Mouse (Mus musculus) thymus, adult 2 months (tissue): ENCODE results near the gene Casp9. TPM values are rescaled to one million over a fixed set of nuclear protein-coding genes. Genes with fewer than 3 reads are reported as not detected.

Experiments
- DNase-seq: peaks from one replicate; pipeline ENCODE4 v3.0.0; 2021
- H3K27ac ChIP-seq: fragments of 200-500 bp; 2 replicates; pipeline ENCODE4 v1.5.1; 2012; ENCODE audit warnings: low read length, control low read depth; ENCODE audit not compliant: control insufficient read depth, insufficient read depth
- H3K27me3 ChIP-seq: fragments of 200-500 bp; 2 replicates; pipeline ENCODE4 v1.6.1; 2012; ENCODE audit warnings: mild to moderate bottlenecking, low read length, moderate library complexity, mixed read lengths; ENCODE audit not compliant: control insufficient read depth, insufficient read depth
- H3K36me3 ChIP-seq: fragments of 200-500 bp; 2 replicates; pipeline ENCODE4 v1.6.1; 2012; ENCODE audit warnings: mild to moderate bottlenecking, low read length, moderate library complexity; ENCODE audit not compliant: control insufficient read depth, insufficient read depth
- H3K4me1 ChIP-seq: fragments of 200-500 bp; replicated peaks from 2 replicates; pipeline ENCODE4 v1.6.1; 2012; ENCODE audit warnings: low read length; ENCODE audit not compliant: control insufficient read depth, insufficient read depth
- H3K4me3 ChIP-seq: fragments of 200-500 bp; 2 replicates; pipeline ENCODE4 v1.5.1; 2012; ENCODE audit warnings: mild to moderate bottlenecking, low read length, control low read depth, moderate library complexity; ENCODE audit not compliant: control insufficient read depth, insufficient read depth
- CTCF ChIP-seq: fragments of 200-500 bp; IDR thresholded peaks from 2 replicates; pipeline ENCODE4 v1.5.1; 2012; ENCODE audit warnings: mild to moderate bottlenecking, control low read depth, low read length, moderate library complexity, borderline replicate concordance; ENCODE audit not compliant: control insufficient read depth, poor library complexity, insufficient read depth; ENCODE audit errors: extremely low read depth
- POLR2A ChIP-seq: fragments of 200-500 bp; IDR thresholded peaks from 2 replicates; pipeline ENCODE4 v1.6.1; 2012; ENCODE audit warnings: mild to moderate bottlenecking, low read length, control low read depth, moderate library complexity; ENCODE audit not compliant: control insufficient read depth, poor library complexity, insufficient read depth; ENCODE audit errors: extremely low read depth
- WGBS: fragments of 180-500 bp; shearing (Covaris S2); methylation state at CpG from one replicate; pipeline ENCODE4 v1.1.7; 2018; 5-methylcytosine and 5-hydroxymethylcytosine counted together
- polyA plus RNA-seq: library from polyadenylated mRNA; depleted of rRNA; stranded (reverse); fragments of >200 nt; gene quantifications from 2 replicates; pipeline ENCODE4 v1.2.3, GENCODE M21; 2012

Casp9 gene
- polyA plus RNA-seq, 1 experiment: 16.9 TPM

DNA sequence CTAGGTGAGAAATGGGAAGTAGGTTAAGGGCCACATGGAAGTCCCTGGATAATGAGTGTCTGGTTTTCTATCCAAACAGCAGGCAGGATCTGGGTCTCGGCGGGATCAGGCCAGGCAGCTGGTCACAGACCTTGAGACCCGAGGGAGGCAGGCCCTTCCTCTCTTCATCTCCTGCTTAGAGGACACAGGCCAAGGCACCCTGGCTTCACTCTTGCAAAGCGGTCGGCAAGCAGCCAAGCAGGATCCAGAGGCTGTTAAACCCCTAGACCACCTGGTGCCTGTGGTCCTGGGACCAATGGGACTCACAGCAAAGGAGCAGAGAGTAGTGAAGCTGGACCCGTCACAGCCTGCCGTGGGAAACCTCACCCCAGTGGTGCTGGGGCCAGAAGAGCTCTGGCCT is 2.9 kb downstream of the Casp9 start:
- Histone ChIP-seq H3K4me1 (peaks cover 4% of the 10 kb centered on the region; the same call in 1 of the 2 replicates), H3K36me3 (no peaks in the 10 kb centered on the region), H3K4me3 (no peak overlapping the region), H3K27ac (no peak overlapping the region), H3K27me3 (no peaks in the 10 kb centered on the region)
- TF ChIP-seq POLR2A (no peak), CTCF (no peak)
- no peak for DNase-seq
- WGBS: 96% methylated on average over 7 of the region's 7 CpGs

DNA sequence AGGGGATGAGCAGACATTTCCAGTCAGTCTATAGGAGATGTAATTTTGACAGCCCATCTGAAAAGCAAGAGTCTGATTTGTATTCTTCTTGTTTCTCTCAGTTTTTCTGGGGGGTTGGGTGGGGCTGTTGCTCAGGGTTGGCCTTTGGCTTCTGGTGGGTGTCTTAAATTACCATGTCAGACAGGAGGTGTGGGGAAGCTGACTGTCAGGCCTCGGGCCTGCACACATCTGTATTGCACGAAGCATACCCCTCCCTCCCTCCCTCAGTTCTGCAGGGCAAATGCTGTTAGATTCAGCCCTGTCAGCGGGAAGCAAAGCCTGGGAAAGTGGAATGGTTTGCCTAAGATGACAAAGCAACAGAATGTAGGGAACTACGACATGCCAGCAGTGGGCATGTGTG is 3.5 kb downstream of the Casp9 start:
- no peak overlapping the region for H3K27ac ChIP-seq
- WGBS: 94% methylated on average over 4 of the region's 4 CpGs
- no peak for DNase-seq
- no peak for TF ChIP-seq CTCF
- no peak for TF ChIP-seq POLR2A
- no peaks in the 10 kb centered on the region for H3K36me3 ChIP-seq
- H3K4me3 ChIP-seq: no peak overlapping the region
- H3K27me3 ChIP-seq: no peaks in the 10 kb centered on the region
- H3K4me1 ChIP-seq: peaks cover 4% of the 10 kb centered on the region; the same call in 1 of the 2 replicates

DNA sequence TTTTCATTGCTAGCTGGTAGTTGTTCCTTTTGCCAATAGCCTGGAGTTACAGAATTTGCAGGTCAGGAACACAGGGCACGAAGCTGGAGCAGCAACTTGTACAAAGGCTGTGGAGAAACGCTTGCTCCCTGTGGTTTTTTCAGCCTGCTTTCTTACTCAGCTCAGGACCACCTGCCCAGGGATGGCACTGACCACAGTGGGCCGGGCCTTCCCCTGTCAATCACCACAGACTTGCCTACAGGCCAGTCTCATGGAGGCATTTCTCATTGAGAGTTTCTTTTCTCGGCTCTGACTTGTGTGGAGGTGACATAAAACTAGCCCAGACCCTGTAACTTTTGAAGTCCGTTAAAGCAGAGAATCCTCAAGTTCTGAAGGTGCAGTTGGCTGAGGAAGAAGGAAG is 4.1 kb downstream of the Casp9 start:
- DNase-seq: no peak
- 96% methylated on average over 5 of the region's 5 CpGs for WGBS
- Histone ChIP-seq H3K27me3 (no peaks in the 10 kb centered on the region), H3K4me3 (no peak overlapping the region), H3K4me1 (peaks cover 4% of the 10 kb centered on the region; the same call in 1 of the 2 replicates), H3K36me3 (no peaks in the 10 kb centered on the region), H3K27ac (no peak overlapping the region)
- TF ChIP-seq POLR2A (no peak), CTCF (no peak)

DNA sequence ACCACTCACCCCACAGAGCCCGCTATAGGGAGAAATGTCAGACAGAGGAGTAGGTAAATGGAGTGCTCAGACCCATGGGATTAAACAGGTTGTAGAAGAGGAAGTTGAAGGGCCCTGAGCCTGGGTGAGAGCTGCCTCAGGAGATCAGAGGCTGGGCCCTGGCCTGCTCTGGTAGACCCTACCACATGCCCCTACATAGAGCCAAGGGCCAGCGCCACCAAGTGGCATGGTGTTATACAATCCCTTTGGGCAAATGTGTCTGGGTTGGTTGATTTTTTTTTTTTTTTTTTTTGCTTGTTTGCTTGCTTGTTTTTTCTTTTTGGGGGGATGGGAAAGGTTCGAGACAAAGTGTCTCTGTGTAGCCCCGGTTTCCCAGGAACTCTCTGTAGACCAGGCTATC is 10.7 kb downstream of the Casp9 start:
- no peaks in the 10 kb centered on the region for H3K27me3 ChIP-seq
- H3K4me1 ChIP-seq: no peaks in the 10 kb centered on the region
- H3K27ac ChIP-seq: no peak overlapping the region
- DNase-seq: no peak
- 89% methylated on average over 4 of the region's 4 CpGs for WGBS
- H3K36me3 ChIP-seq: no peaks in the 10 kb centered on the region
- TF ChIP-seq POLR2A (no peak), CTCF (no peak)
- H3K4me3 ChIP-seq: no peak overlapping the region

DNA sequence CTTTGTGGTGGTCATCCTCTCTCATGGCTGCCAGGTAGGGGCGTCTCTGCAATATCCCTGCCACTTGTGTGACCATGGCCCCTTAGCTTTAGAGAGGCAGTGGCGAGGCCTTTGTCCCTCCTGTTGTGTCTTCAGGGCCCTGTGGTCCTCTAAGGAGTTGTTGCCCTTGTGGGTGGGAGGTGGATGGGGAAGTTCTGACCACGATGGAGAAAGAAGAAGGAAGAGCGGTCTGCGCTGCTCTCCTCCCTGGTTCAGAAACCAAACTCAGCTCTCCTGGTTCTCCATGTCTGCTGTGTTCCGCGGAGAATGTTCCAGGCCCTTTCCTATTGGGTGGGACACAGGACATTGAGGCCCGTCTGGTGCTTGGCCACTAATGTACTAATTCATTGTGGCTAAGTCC is 12.5 kb downstream of the Casp9 start:
- Histone ChIP-seq H3K4me3 (no peak overlapping the region), H3K27ac (no peak overlapping the region), H3K27me3 (no peaks in the 10 kb centered on the region), H3K4me1 (no peaks in the 10 kb centered on the region), H3K36me3 (no peaks in the 10 kb centered on the region)
- 86% methylated on average over 8 of the region's 8 CpGs for WGBS
- TF ChIP-seq CTCF: no peak
- TF ChIP-seq POLR2A: no peak
- DNase-seq: no peak

DNA sequence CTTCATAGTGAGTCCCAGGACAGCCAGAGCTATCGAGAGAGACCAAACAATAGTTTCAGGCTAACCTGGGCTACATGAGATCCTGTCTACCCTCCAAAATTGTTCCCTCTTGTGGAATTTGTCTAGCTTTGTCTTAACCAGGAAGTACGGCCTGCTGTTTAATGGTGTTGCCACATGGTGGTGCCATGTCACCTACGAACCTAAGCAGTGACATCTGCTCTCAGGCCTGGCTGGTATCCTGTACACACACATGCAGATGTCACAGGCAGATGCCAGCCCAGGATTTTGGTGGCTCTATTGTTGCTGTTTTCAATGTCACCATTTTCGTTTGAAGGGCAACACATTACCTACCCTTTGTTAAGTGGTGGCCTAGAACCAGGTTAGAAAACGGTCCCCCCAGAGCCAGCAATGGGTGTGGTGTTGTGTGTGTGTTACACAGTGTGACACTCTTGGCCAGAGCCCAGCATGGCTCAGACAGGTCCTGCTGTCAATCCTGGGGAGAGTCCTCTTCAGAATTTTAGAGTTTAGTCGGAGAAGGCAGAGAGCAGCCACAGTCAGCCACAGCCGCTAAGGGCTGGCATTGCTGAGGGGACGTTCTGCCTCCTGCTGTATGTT is 16.5 kb downstream of the Casp9 start:
- H3K36me3 ChIP-seq: no peaks in the 10 kb centered on the region
- DNase-seq: no peak
- H3K27ac ChIP-seq: no peak overlapping the region
- no peaks in the 10 kb centered on the region for H3K4me1 ChIP-seq
- no peaks in the 10 kb centered on the region for H3K27me3 ChIP-seq
- H3K4me3 ChIP-seq: no peak overlapping the region
- WGBS: 76% methylated on average over 8 of the region's 8 CpGs
- TF ChIP-seq POLR2A (no peak), CTCF (no peak)

DNA sequence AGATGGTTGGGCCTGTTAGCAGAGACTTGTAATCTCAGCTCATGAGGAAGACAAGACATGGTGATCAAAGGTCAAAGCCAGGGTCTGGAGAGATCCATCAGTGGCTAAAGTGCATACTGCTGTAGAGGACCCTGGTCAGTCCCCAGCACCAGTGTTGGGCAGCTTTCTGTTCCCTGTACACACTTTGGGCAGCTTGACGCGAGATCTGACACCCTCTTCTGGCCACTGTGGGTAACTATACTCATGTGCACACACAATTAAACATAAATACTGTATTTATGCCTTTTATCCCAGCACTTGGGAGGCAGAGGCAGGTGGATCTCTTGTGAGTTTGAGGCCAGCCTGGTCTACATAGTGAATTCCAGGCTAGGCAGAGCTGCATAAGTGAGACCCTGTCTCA is 17.6 kb downstream of the Casp9 start:
- H3K4me1 ChIP-seq: no peaks in the 10 kb centered on the region
- WGBS: 100% methylated on average over 2 of the region's 2 CpGs
- TF ChIP-seq CTCF: no peak
- TF ChIP-seq POLR2A: no peak
- H3K4me3 ChIP-seq: no peak overlapping the region
- H3K36me3 ChIP-seq: no peaks in the 10 kb centered on the region
- DNase-seq: no peak
- no peaks in the 10 kb centered on the region for H3K27me3 ChIP-seq
- no peak overlapping the region for H3K27ac ChIP-seq
